Mouse (Mus musculus): Measurements from ENCODE around the gene Cd9. TPM values are rescaled to one million over a fixed set of nuclear protein-coding genes. Genes with fewer than 3 reads are reported as not detected.

Cd9 gene
- total RNA-seq, 2 experiments from 2014 or later, result 39.6 to 40.7 TPM

DNA sequence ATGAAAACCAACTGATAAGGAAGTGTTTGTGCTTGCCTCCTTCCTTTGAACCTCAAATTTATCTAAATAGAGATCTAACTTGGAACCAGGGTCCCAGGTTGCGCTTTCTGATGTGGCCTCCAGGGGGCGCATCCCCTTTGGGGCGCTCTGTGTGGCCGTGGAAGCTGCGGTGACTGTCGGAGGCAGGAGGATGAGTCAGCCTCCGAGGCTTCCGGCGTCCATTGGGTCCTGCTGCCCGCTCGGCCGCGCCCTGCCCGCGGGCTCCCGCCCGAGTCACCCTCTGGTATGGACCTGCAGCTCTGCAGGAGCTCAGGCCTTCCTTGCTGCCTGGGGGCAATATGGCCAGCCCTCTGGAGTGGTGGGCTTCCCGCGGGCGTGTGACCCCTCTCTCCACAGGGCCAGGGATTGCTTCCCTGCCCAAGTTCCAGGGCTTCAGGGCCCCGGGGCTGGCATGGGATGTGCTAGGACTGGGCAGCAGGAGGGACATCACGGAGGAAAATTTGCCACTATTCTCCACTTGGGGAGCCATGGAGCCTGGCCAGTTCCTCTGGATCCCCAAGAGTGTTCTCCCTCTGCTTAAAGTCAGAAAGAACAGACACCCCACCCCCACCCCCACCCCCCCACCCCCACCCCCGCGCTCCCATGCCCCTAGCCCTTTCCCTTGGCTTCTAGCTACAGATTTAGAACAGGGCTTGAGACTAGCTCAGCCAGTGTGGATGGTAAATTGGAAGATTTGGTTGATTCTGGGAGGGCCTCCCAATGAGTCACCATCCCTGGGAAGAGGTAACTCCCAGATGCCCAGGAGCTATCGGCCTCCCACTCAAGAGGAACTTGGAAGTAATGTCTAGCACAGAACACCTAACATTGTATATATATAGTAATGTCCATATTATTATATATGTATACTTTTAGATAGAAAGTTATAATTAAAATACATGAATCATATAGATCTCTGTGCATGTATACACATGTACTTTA is 67.9 kb downstream of the Cd9 start:
- Histone ChIP-seq H3K27ac (peak overlapping the region; percentile 62; the same call in 1 of the 2 replicates), H3K4me3 (peak overlapping the region; percentile 48)
- peak; percentile 81 for TF ChIP-seq CTCF (IDR thresholded peaks at IDR 0.05)
- intact Hi-C loops (cut with DNase I), result loop anchor here (1.0 to 10.0 kb wide), 3 partner anchors 42 to 1048 kb away; no protein-coding TSS in a partner anchor
- DNase-seq (ENCODE audit: extremely low spot score in 1 of 2, low spot score in 2 of 2), result peak; percentile 72 to 76

DNA sequence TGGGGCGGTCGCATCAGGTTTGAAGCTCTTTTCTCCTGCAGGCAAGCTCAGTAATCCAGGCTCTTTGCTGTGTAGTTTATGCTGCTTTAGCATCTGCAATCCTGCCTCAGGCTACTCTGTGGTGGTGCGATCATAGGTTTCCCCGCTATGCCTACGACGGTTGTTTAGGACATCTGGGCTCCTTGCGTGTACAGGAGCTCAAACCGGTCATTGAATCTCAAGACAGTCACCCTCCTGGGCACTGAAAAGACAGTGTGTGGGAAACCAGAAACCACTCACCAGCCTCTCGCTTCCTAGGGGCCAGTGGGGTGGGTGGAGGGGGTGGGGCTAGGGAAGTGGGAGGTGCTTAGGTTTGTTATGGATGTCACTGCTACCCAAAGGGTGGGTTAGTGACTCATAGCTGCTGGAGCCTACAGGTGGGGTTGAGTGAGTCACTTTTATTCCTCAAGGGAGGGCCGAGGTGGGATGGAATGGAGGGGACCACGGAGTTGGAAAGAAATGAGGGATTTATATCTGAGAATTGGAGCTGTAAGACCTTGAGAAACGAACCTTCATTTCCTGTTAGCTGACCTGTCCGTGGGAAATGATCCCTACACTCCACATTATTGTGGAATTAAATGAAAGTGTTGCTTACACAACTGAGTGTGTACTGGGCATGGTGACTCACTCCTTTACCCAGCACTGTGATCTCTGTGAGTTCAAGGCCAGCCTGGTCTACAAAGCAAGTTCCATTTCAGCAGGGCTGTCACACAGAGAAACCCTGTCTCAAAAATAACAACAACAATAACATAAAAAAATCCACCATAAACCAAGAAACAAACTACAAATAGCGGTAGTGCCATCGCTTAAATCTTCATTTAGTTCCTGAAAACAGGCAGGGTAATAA is 69.1 kb downstream of the Cd9 start:
- no peak for TF ChIP-seq CTCF (IDR thresholded peaks at IDR 0.05)
- DNase-seq (ENCODE audit: extremely low spot score in 1 of 2, low spot score in 2 of 2), result no peak
- Histone ChIP-seq H3K27ac (no peak overlapping the region), H3K4me3 (no peak overlapping the region)
- intact Hi-C loops (cut with DNase I), result loop anchor here (1.0 to 10.0 kb wide), 3 partner anchors 43 to 1049 kb away; no protein-coding TSS in a partner anchor

DNA sequence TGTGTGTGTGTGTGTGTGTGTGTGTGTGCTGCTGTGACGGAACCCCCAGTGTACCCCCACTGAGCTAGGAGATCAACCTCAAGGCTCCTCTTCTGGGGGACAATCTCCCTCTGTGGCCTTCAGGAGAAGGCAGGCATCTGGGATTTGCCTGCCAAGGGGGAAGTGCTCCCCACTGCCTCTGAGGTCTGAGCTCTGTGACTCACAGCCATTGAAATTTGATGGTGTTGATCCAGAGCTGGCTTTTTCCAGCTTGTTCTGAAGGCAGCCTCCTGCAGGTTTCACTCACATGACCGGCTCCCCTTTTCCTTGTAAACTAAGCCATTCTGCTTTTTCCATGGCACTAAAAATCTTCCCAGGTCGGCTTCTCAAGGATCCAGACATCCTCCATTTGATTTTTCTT is 70.4 kb downstream of the Cd9 start:
- intact Hi-C loops (cut with DNase I), result loop anchor here (10.0 kb wide), 1 partner anchor 1051 kb away; no protein-coding TSS in a partner anchor
- no peak overlapping the region for H3K4me3 ChIP-seq
- H3K27ac ChIP-seq, result no peak overlapping the region
- no peak for DNase-seq (ENCODE audit: extremely low spot score in 1 of 2, low spot score in 2 of 2)
- TF ChIP-seq CTCF (IDR thresholded peaks at IDR 0.05), result no peak

- intact Hi-C loops (cut with DNase I), result loop anchor here (10.0 kb wide), 1 partner anchor 1051 kb away; no protein-coding TSS in a partner anchor
- no peak for TF ChIP-seq CTCF (IDR thresholded peaks at IDR 0.05)
- Histone ChIP-seq H3K27ac (no peak overlapping the region), H3K4me3 (no peak overlapping the region)
- DNase-seq (ENCODE audit: extremely low spot score in 1 of 2, low spot score in 2 of 2), result no peak
These were observed 71.1 kb downstream of the Cd9 start for GRCm38 (mm10) chr6:125423507-125423906.

GRCm38 (mm10) chr6:125423099-125423498 is 71.5 kb downstream of the Cd9 start:
- no peak for TF ChIP-seq CTCF (IDR thresholded peaks at IDR 0.05)

DNA sequence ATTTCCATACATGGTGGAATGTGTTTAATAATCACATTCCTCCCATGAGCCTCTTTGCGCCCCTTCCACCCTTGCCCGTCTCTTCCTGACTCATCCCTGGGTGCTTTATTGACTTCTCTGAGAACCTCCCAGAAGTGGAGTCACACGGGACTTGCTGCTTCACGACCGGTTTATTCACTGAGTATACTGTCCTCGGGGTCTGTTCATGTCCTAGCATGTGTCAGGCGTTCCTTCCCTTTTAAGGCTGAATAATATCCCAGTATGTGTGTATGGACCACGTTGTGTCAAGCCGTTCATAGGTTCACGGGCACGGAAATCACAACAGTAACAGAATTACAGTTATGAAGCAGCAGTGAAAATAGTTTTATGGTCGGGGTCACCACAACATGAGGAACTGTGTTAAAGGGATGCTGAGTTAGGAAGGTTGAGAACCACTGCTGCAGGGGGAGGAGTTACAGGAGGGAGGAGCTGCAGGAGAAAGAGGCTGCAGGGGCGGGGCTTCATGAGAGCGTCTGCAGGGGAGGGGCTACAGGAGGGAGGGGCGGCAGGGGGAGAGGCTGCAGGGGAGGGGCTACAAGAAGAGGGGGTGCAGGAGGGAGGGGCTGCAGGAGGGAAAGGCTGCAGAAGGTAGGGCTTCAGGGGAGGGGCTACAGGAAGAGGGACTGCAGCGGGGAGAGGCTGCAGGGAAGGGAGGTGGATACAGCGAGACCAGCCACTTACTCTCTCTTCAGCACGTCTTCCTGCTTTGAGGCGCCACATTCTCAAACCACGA is 72.4 kb downstream of the Cd9 start:
- H3K4me3 ChIP-seq, result no peak overlapping the region
- no peak for TF ChIP-seq CTCF (IDR thresholded peaks at IDR 0.05)
- intact Hi-C loops (cut with DNase I), result loop anchor here (10.0 kb wide), 1 partner anchor 1053 kb away; no protein-coding TSS in a partner anchor
- H3K27ac ChIP-seq, result no peak overlapping the region
- DNase-seq (ENCODE audit: extremely low spot score in 1 of 2, low spot score in 2 of 2), result no peak

More at GRCm38 (mm10) chr6:125423099-125423498, 71.5 kb downstream of the Cd9 start:
- intact Hi-C loops (cut with DNase I), result loop anchor here (10.0 kb wide), 1 partner anchor 1052 kb away; no protein-coding TSS in a partner anchor
- no peak for DNase-seq (ENCODE audit: extremely low spot score in 1 of 2, low spot score in 2 of 2)
- no peak overlapping the region for H3K27ac ChIP-seq
- H3K4me3 ChIP-seq, result no peak overlapping the region

DNA sequence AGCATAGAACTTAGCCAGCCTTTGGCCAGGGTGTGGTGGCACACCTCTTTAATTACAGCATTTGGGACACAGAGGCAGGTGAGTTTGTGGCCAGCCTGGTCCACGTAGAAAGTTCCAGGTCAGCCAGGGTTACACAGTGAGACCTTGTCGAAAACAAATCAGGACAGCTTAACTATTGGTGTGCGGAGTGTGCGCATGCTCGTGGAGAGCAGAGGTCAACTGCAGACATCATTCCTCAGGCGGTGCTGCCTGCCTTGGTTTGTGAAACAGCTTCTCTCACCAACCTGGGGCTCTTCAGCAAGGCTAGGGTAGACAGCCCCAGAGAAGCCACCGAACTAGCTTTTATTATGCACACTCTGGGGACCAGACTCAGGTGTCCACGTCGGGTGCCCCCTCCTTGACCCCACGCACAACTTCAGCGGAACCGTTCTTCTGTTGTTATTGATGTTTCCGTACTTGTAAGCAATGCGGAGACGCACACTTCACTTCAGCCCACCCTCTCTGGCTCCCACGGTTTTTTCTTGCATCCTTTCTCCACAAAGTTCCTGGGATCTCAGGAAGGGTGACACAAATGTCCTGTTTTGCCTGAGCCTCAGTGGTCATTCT is 74.0 kb downstream of the Cd9 start:
- no peak for TF ChIP-seq CTCF (IDR thresholded peaks at IDR 0.05)
- intact Hi-C loops (cut with DNase I), result loop anchor here (10.0 kb wide), 1 partner anchor 1054 kb away; no protein-coding TSS in a partner anchor

GRCm38 (mm10) chr6:125418744-125419143 is 75.8 kb downstream of the Cd9 start:
- peak; percentile 92 for TF ChIP-seq CTCF (IDR thresholded peaks at IDR 0.05)
- intact Hi-C loops (cut with DNase I), result loop anchor here (2.0 kb wide), 2 partner anchors 80 to 182 kb away; no protein-coding TSS in a partner anchor
- no peak overlapping the region for H3K27ac ChIP-seq
- no peak overlapping the region for H3K4me3 ChIP-seq
- peak; percentile 74 to 84 for DNase-seq (ENCODE audit: extremely low spot score in 1 of 2, low spot score in 2 of 2)

More for the DNA sequence above, 74.0 kb downstream of the Cd9 start:
- H3K4me3 ChIP-seq, result no peak overlapping the region
- no peak overlapping the region for H3K27ac ChIP-seq
- DNase-seq (ENCODE audit: extremely low spot score in 1 of 2, low spot score in 2 of 2), result no peak

- TF ChIP-seq CTCF (IDR thresholded peaks at IDR 0.05), result no peak
- intact Hi-C loops (cut with DNase I), result no loop called here
- DNase-seq (ENCODE audit: extremely low spot score in 1 of 2, low spot score in 2 of 2), result no peak
- Histone ChIP-seq H3K27ac (no peak overlapping the region), H3K4me3 (no peak overlapping the region)
These were observed 81.3 kb downstream of the Cd9 start for GRCm38 (mm10) chr6:125413326-125413725.

DNA sequence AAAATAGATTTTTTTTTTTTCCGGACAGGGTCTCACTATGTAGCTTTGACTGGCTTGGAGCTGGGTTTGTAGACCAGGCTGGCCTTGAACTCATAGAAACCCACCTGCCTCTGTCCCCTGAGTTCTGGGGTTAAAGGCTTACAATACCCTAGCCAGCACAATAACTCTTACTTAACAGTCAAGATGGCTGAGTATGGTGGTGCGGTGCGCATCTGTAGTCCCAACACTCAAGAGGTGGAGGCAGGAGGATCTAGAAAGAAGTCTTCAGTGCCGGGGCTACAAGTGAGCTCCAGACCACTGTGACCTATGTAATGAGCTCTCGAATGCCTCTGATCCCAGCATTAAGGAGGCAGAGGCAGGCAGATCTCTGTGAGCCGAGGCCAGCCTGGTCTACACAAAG is 82.9 kb downstream of the Cd9 start:
- intact Hi-C loops (cut with DNase I), result no loop called here
- H3K4me3 ChIP-seq, result no peak overlapping the region

More for the DNA sequence above, 82.9 kb downstream of the Cd9 start:
- no peak overlapping the region for H3K27ac ChIP-seq
- TF ChIP-seq CTCF (IDR thresholded peaks at IDR 0.05), result no peak
- no peak for DNase-seq (ENCODE audit: extremely low spot score in 1 of 2, low spot score in 2 of 2)
